Mouse (Mus musculus): ENCODE data around the gene Ndufv2. TPM values are rescaled to one million over a fixed set of nuclear protein-coding genes. Genes with fewer than 3 reads are reported as not detected.
"Not testable (repeated sequence)": the region's sequence is repeated elsewhere in the genome, so short reads cannot be mapped to it uniquely, and the experiment has no call there.

Ndufv2 gene
- polyA plus RNA-seq, 1 experiment, result 164 TPM

- TF ChIP-seq CTCF (IDR thresholded peaks at IDR 0.05; ENCODE audit: control insufficient read depth, insufficient read depth, low read length), result no peak
- peak; percentile 65; the same call in 1 of the 2 replicates for TF ChIP-seq POLR2A (IDR thresholded peaks at IDR 0.05; ENCODE audit: borderline replicate concordance, control insufficient read depth, low read depth, low read length)
- Histone ChIP-seq H3K4me1 (ENCODE audit: control insufficient read depth, insufficient read depth, low read length) (peaks cover 1% of the 10 kb centered on the region; the same call in 1 of the 2 replicates), H3K4me3 (replicated peaks; ENCODE audit: control insufficient read depth, low read depth, low read length) (peak within 1 kb of the TSS; percentile 93), H3K27ac (ENCODE audit: control insufficient read depth, insufficient read depth, low read depth, low read length, poor library complexity) (peak within 1 kb of the TSS; percentile 100)
- WGBS, result 1% methylated on average over 53 of the region's 53 CpGs
Measured at GRCm38 (mm10) chr17:66076934-66077333, 24.4 kb downstream of the Ndufv2 start, which contains the start of gene Ankrd12. TSS of gene Ankrd12 (minus strand) at chr17:66077089.

GRCm38 (mm10) chr17:66076174-66076927 lies 25.0 kb downstream of the Ndufv2 start:
- WGBS, result 4% methylated on average over 82 of the region's 95 CpGs
- Histone ChIP-seq H3K4me3 (replicated peaks; ENCODE audit: control insufficient read depth, low read depth, low read length) (peak overlapping the region; percentile 93), H3K27ac (ENCODE audit: control insufficient read depth, insufficient read depth, low read depth, low read length, poor library complexity) (peak overlapping the region; percentile 100), H3K4me1 (ENCODE audit: control insufficient read depth, insufficient read depth, low read length) (peaks cover 1% of the 10 kb centered on the region; the same call in 1 of the 2 replicates)
- TF ChIP-seq POLR2A (IDR thresholded peaks at IDR 0.05; ENCODE audit: borderline replicate concordance, control insufficient read depth, low read depth, low read length), result peak; percentile 31; the same call in 1 of the 2 replicates
- no peak for TF ChIP-seq CTCF (IDR thresholded peaks at IDR 0.05; ENCODE audit: control insufficient read depth, insufficient read depth, low read length)

DNA sequence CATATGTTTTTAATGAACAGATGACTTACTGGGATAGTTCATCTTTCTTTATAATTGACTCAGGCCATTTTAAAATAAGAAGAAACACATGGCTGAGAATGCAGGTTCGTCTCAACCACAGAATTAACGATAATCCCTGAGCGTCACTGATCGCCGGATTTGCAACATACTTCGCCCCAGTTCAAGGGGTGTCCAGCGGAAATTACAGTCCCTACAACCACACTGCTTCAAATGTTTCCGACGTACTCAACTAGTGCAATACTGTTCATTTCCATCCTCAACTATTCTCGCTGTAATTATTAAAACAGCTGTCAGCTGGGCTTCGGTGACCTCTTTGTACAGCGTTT lies 25.6 kb downstream of the Ndufv2 start:
- TF ChIP-seq POLR2A (IDR thresholded peaks at IDR 0.05; ENCODE audit: borderline replicate concordance, control insufficient read depth, low read depth, low read length) (no peak), CTCF (IDR thresholded peaks at IDR 0.05; ENCODE audit: control insufficient read depth, insufficient read depth, low read length) (no peak)
- WGBS, result 1% methylated on average over 12 of the region's 12 CpGs
- H3K27ac ChIP-seq (ENCODE audit: control insufficient read depth, insufficient read depth, low read depth, low read length, poor library complexity), result peak overlapping the region; percentile 100; the same call in 1 of the 2 replicates
- peak overlapping the region; percentile 93 for H3K4me3 ChIP-seq (replicated peaks; ENCODE audit: control insufficient read depth, low read depth, low read length)
- H3K4me1 ChIP-seq (ENCODE audit: control insufficient read depth, insufficient read depth, low read length), result peaks cover 1% of the 10 kb centered on the region; the same call in 1 of the 2 replicates

DNA sequence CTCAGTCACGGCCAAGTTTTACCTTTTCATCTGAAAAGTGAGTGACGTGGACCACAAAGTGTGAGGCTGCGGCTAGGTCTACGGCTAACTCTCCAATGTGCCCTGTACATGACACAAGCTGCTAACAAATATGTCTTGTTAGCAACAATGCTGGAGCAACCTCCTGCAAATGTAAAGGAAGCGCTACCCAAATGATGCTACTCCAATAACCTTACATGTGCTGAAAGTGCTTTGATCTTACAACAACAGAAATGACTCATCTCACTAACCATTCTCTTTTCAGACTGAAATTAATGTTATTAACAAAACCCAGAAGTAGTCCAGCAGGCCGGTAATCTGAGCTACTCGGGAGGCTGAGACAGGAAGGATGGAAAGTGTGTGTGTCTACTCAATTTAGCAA lies 27.4 kb downstream of the Ndufv2 start:
- TF ChIP-seq POLR2A (IDR thresholded peaks at IDR 0.05; ENCODE audit: borderline replicate concordance, control insufficient read depth, low read depth, low read length) (no peak), CTCF (IDR thresholded peaks at IDR 0.05; ENCODE audit: control insufficient read depth, insufficient read depth, low read length) (no peak)
- H3K27ac ChIP-seq (ENCODE audit: control insufficient read depth, insufficient read depth, low read depth, low read length, poor library complexity), result no peak overlapping the region
- 74% methylated on average over 7 of the region's 7 CpGs for WGBS
- peaks cover 1% of the 10 kb centered on the region; the same call in 1 of the 2 replicates for H3K4me1 ChIP-seq (ENCODE audit: control insufficient read depth, insufficient read depth, low read length)
- H3K4me3 ChIP-seq (replicated peaks; ENCODE audit: control insufficient read depth, low read depth, low read length), result no peak overlapping the region

- not testable (repeated sequence) for H3K27ac ChIP-seq (ENCODE audit: control insufficient read depth, insufficient read depth, low read depth, low read length, poor library complexity); H3K4me3 ChIP-seq (replicated peaks; ENCODE audit: control insufficient read depth, low read depth, low read length); H3K4me1 ChIP-seq (ENCODE audit: control insufficient read depth, insufficient read depth, low read length)
- 89% methylated on average over 2 of the region's 2 CpGs for WGBS
Measured at GRCm38 (mm10) chr17:66069036-66069435, 32.3 kb downstream of the Ndufv2 start.

GRCm38 (mm10) chr17:66065115-66065514 lies 36.2 kb downstream of the Ndufv2 start:
- Histone ChIP-seq H3K4me3 (replicated peaks; ENCODE audit: control insufficient read depth, low read depth, low read length) (no peak overlapping the region), H3K4me1 (ENCODE audit: control insufficient read depth, insufficient read depth, low read length) (no peaks in the 10 kb centered on the region; the same call in 1 of the 2 replicates), H3K27ac (ENCODE audit: control insufficient read depth, insufficient read depth, low read depth, low read length, poor library complexity) (no peak overlapping the region)
- TF ChIP-seq POLR2A (IDR thresholded peaks at IDR 0.05; ENCODE audit: borderline replicate concordance, control insufficient read depth, low read depth, low read length) (no peak), CTCF (IDR thresholded peaks at IDR 0.05; ENCODE audit: control insufficient read depth, insufficient read depth, low read length) (no peak)
- WGBS, result 64% methylated on average over 4 of the region's 4 CpGs

DNA sequence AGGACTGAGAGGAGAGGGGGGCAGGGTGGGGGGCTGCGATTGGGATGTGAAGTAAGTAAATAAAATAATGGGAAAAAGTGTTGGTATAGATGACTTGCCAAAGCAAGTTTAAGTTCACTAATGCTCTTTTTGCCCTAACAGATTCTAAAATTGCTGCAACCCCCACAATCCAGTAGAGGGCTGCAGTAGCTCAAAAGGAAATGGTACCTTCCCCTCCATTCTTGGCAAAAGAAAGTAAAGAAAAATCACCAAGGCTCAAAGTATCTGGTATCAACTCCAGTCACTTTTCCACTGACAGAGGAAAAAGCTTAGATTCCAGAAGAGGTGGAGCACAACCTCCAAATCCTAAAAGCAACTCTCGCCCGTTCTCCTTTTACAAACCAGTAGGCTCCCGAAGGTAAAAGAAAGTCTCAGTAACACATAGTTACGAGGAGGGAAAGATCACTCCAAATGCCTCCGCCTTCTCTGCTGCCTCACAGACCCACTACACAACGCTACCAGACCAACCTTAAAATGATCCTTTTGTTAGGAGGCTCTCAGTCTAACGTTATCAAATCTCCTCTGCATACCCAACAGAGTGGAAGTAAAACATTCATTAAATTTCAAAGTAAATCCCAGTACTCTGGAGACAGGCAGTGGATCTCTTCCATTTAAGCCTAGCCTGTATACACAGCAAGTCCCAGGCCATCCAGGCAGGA lies 40.0 kb downstream of the Ndufv2 start:
- Histone ChIP-seq H3K4me3 (replicated peaks; ENCODE audit: control insufficient read depth, low read depth, low read length) (no peak overlapping the region), H3K4me1 (ENCODE audit: control insufficient read depth, insufficient read depth, low read length) (peaks cover 4% of the 10 kb centered on the region; the same call in 1 of the 2 replicates), H3K27ac (ENCODE audit: control insufficient read depth, insufficient read depth, low read depth, low read length, poor library complexity) (no peak overlapping the region)
- TF ChIP-seq POLR2A (IDR thresholded peaks at IDR 0.05; ENCODE audit: borderline replicate concordance, control insufficient read depth, low read depth, low read length) (no peak), CTCF (IDR thresholded peaks at IDR 0.05; ENCODE audit: control insufficient read depth, insufficient read depth, low read length) (no peak)
- 66% methylated on average over 8 of the region's 8 CpGs for WGBS

DNA sequence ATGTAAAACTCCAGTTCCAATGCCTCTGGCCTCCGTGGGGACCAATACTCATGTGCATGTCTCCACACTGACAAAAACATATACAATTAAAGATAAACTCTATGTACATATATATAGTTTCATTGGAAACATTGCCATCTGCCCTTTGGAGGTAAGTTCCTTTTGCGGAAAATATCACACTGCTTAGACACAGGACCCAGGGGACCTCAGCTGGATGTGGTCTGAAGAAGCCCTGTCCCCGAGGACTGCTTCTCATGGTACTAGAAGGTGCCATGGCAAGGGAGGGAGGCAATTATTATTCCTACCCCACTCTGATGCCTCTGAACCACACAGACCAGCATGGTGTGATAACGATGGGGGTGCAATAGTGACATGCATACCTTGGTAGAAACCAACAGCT lies 43.2 kb downstream of the Ndufv2 start:
- Histone ChIP-seq H3K4me3 (replicated peaks; ENCODE audit: control insufficient read depth, low read depth, low read length) (no peak overlapping the region), H3K27ac (ENCODE audit: control insufficient read depth, insufficient read depth, low read depth, low read length, poor library complexity) (no peak overlapping the region), H3K4me1 (ENCODE audit: control insufficient read depth, insufficient read depth, low read length) (peaks cover 4% of the 10 kb centered on the region; the same call in 1 of the 2 replicates)
- 72% methylated on average over 4 of the region's 4 CpGs for WGBS
- TF ChIP-seq POLR2A (IDR thresholded peaks at IDR 0.05; ENCODE audit: borderline replicate concordance, control insufficient read depth, low read depth, low read length) (no peak), CTCF (IDR thresholded peaks at IDR 0.05; ENCODE audit: control insufficient read depth, insufficient read depth, low read length) (no peak)
